Mouse (Mus musculus): ENCODE measurements at regions not wholly inside any gene's neighbourhood (a gene's known extent, or its start where the extent isn't known, plus 50 kb on each side); places are given as distances from the start of the nearest gene placed in this dataset.

DNA sequence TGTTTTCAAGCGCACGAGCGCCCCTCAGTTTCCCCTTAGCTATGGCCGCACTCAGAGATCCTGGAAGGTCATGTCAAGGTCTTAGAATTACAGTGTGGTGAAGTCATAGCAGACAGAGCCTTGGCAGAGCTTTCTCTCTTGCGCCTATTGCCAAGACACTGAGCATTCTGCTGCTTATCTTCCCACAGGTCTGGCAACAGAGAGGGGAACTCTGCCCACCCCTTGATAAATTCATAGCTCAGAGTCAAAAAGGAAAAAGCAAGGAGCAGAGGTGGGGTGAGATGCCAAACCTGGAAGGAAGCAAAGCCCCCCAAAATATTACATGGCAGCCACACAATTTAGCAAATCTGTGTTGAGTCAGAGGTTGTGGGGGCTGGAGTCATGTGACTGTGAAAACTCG, 362.3 kb downstream of the Tmem132b start:
- TF ChIP-seq GATA1 (IDR thresholded peaks at IDR 0.05; ENCODE audit: low read length) = no peak
- no peak for TF ChIP-seq TAL1 (IDR thresholded peaks at IDR 0.05; ENCODE audit: low read length)
